Mouse (Mus musculus) midbrain, embryonic 12.5 days (tissue): ENCODE results near the gene Csad. TPM values are rescaled to one million over a fixed set of nuclear protein-coding genes. Genes with fewer than 3 reads are reported as not detected.

Experiments
- ATAC-seq: fragments of 200-750 bp; cut with Nextera tagmentation; 2 replicates; pipeline ENCODE4 v1.8.0; 2017; ENCODE audit warnings: low read depth, moderate TSS enrichment, moderate library complexity; ENCODE audit not compliant: low FRiP score
- H3K27ac ChIP-seq: fragments of 300-500 bp; sonication (generic); replicated peaks from 2 replicates; pipeline ENCODE4 v1.5.1; 2016; ENCODE audit warnings: mild to moderate bottlenecking
- H3K27me3 ChIP-seq: fragments of 300-500 bp; sonication (generic); 2 replicates; pipeline ENCODE4 v1.6.1; 2016; ENCODE audit warnings: mild to moderate bottlenecking
- H3K36me3 ChIP-seq: fragments of 300-500 bp; sonication (generic); 2 replicates; pipeline ENCODE4 v1.6.1; 2016
- H3K4me1 ChIP-seq: fragments of 300-500 bp; sonication (generic); 2 replicates; pipeline ENCODE4 v1.6.1; 2016
- H3K4me2 ChIP-seq: fragments of 300-500 bp; sonication (generic); replicated peaks from 2 replicates; pipeline ENCODE4 v1.6.1; 2016; ENCODE audit warnings: mild to moderate bottlenecking, moderate library complexity
- H3K4me3 ChIP-seq: fragments of 300-500 bp; sonication (generic); 2 replicates; pipeline ENCODE4 v1.5.1; 2016; ENCODE audit warnings: mild to moderate bottlenecking
- H3K9ac ChIP-seq: fragments of 300-500 bp; sonication (generic); replicated peaks from 2 replicates; pipeline ENCODE4 v1.6.1; 2016; ENCODE audit warnings: mild to moderate bottlenecking, moderate library complexity
- H3K9me3 ChIP-seq: fragments of 300-500 bp; sonication (generic); 2 replicates; pipeline ENCODE4 v1.6.1; 2016; ENCODE audit warnings: mild to moderate bottlenecking
- WGBS: fragments of 180-500 bp; shearing (Covaris S2); methylation state at CpG from one replicate; pipeline ENCODE4 v1.1.7; 2016; 5-methylcytosine and 5-hydroxymethylcytosine counted together
- polyA plus RNA-seq: library from polyadenylated mRNA; unstranded; fragments of >200 nt; fragmentation: Nextera tagmentation; extraction: Ambion mirVana; gene quantifications from 2 replicates; pipeline ENCODE4 v1.2.1, GENCODE M21; 2016

The Csad gene
- polyA plus RNA-seq, 1 experiment from 2014 or later, result 41.0 TPM

DNA sequence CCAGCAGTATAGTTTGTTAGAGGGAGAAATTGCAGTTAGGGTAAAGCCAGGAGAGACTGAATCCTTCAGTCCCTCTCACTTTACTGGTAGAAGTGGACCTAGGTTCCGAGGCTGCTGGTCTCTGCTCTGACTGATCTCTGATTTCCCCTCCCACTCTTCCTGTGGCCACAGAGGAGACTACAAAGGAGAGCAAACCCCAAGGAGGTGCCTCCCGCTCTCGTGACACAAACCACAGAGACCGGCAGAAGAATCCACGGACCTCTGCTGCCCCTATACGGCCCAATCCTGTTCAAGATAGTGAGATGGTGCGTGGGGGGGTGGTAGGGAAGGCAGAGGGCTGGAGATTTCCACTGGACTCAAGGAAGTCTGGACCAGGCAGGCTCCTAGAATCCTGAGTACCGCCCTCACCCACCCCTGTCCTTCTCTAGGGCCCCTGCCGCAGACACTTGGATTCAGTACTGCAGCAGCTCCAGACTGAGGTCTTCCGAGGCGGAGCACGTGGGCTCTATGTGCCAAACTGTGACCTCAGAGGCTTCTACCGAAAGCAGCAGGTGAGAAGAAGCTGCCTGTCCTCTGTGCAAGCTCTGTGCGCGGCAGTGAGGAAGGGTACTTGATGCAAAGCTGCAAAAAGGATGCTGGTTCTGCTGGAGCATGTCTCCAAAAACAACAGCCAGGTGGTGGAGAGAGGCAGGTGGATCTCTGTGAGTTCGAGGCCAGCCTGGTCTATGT is 56.7 kb downstream of the Csad start:
- ATAC-seq, result no peak
- peaks cover 34% of the 10 kb centered on the region for H3K27me3 ChIP-seq
- no peaks in the 10 kb centered on the region for H3K9me3 ChIP-seq
- H3K36me3 ChIP-seq, result no peaks in the 10 kb centered on the region
- H3K9ac ChIP-seq, result no peak overlapping the region
- H3K27ac ChIP-seq, result no peak overlapping the region
- WGBS, result 74% methylated on average over 16 of the region's 16 CpGs
- H3K4me2 ChIP-seq, result no peak overlapping the region
- peaks cover 11% of the 10 kb centered on the region for H3K4me1 ChIP-seq
- H3K4me3 ChIP-seq, result no peak overlapping the region

DNA sequence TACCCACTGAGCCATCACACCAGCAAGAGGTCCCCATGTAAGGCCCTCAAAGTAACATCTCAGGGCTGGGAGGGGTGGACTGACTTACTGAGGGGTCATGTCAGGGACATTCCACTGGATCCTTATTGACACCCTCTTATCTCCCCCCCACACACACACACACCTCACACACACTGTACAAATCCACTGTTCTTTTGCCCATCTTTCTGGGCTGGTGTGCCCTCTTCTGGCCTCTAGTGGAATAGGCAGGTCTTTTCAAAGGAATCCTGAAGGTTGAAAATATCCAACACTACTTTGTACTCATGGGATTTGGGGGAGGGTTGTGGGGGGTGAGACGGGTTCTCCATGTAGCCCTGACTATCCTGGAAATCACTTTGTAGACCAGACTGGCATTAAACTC is 57.6 kb downstream of the Csad start:
- Histone ChIP-seq H3K4me2 (no peak overlapping the region), H3K27me3 (peaks cover 43% of the 10 kb centered on the region), H3K27ac (no peak overlapping the region), H3K36me3 (no peaks in the 10 kb centered on the region), H3K9ac (no peak overlapping the region), H3K4me3 (no peak overlapping the region), H3K4me1 (peaks cover 11% of the 10 kb centered on the region), H3K9me3 (no peaks in the 10 kb centered on the region)
- 16% methylated on average over 1 of the region's 1 CpGs for WGBS
- ATAC-seq, result no peak

DNA sequence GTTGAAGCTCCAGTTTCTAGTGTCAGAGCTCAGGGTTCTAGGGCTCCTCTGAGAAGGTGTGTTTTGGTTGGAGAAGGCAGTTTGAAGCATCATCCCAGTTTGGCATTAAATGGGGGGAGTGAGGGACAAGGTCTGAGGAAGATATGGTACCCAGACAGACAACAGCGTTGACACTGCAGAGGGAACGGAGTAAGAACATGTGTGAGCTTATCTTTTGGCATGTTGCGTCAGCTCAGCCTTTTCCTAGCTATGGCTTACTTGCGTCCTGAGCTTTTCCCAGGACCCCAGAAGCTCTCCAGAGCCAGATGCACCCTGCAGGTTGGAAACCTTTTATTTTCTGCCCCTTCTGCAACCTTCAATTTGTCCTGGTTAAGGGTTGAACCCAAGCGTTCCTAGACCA is 58.4 kb downstream of the Csad start:
- no peak overlapping the region for H3K9ac ChIP-seq
- no peak overlapping the region for H3K4me3 ChIP-seq
- H3K4me2 ChIP-seq, result no peak overlapping the region
- WGBS, result 88% methylated on average over 5 of the region's 5 CpGs
- H3K4me1 ChIP-seq, result peaks cover 11% of the 10 kb centered on the region
- no peak for ATAC-seq
- H3K9me3 ChIP-seq, result no peaks in the 10 kb centered on the region
- no peaks in the 10 kb centered on the region for H3K36me3 ChIP-seq
- H3K27ac ChIP-seq, result no peak overlapping the region
- peaks cover 47% of the 10 kb centered on the region for H3K27me3 ChIP-seq

DNA sequence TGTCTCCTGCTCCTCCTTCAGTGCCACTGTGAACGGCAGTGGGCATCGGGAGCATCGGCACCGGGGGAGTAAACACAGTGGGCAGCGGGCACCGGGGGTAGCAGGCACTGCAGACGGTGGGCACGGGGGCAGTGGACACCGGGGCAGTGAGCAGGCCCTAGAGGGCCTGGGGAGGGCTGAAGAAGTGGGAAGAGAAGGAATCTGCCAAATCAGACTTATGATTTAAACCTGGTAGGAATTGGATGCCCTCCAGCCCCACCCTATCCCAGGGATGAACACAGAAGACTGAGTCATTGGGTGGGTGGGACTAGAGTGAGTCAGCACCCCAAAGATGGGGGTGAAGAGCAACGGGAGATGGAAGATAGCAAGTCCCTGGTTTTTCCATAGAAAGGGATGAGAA is 59.2 kb downstream of the Csad start:
- Histone ChIP-seq H3K9me3 (no peaks in the 10 kb centered on the region), H3K4me2 (no peak overlapping the region), H3K4me1 (peaks cover 11% of the 10 kb centered on the region), H3K27me3 (peaks cover 47% of the 10 kb centered on the region), H3K4me3 (no peak overlapping the region), H3K27ac (no peak overlapping the region), H3K36me3 (no peaks in the 10 kb centered on the region), H3K9ac (no peak overlapping the region)
- ATAC-seq, result no peak
- WGBS, result 88% methylated on average over 10 of the region's 10 CpGs

DNA sequence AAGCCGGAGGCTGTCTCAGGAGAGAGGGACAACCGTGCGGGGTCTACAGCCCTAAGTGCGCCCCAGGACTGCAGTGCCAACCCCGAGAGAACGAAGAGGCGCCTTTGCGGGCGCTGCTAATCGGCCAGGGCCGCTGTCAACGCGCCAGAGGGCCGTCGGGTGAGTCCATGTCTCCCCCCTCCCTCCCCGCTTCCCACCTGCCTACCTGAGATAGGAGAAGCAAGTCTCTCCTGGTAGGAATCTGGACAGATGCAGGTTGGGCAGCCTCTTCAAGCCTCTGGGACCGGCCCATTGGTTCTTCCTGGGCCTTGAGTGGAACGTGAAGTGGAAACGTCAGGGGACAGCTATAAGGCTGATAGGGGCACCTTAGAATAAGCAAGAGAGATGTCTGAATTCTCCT is 59.8 kb downstream of the Csad start:
- Histone ChIP-seq H3K9me3 (no peaks in the 10 kb centered on the region), H3K4me3 (peak overlapping the region; percentile 28), H3K27me3 (peaks cover 47% of the 10 kb centered on the region), H3K4me2 (peak overlapping the region; percentile 39), H3K27ac (no peak overlapping the region), H3K36me3 (no peaks in the 10 kb centered on the region), H3K9ac (peak overlapping the region; percentile 37), H3K4me1 (peaks cover 11% of the 10 kb centered on the region)
- no peak for ATAC-seq
- WGBS, result 14% methylated on average over 19 of the region's 19 CpGs

DNA sequence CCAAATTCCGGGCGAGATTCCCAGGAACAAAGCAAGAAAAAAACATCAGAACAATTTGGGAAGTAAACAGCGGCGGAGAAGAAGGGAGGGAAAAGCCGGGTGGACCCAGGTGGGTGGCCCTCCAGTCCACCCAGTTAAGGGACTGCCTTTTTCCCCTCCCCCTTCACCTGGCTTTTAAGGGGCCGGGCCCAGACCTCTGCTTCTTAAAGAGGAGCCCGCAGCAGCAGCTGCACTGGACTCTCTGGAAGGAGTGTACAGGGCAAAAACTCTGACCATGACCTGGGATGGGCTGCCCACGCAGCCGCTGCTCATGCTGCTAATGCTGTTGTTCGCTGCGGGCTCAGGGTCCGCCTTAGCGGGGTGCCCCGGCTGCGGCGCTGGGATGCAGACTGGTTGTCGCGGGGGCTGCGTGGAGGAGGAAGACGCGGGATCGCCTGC is 60.2 kb downstream of the Csad start, which contains the start of gene Igfbp6:
Gene Igfbp6 (plus strand): TSS at position 89 of the 438 bp plus-strand sequence.
- 3% methylated on average over 22 of the region's 22 CpGs for WGBS
- no peaks in the 10 kb centered on the region for H3K36me3 ChIP-seq
- ATAC-seq, result no peak
- peaks cover 47% of the 10 kb centered on the region for H3K27me3 ChIP-seq
- peak within 1 kb of the TSS; percentile 37 for H3K9ac ChIP-seq
- no peaks in the 10 kb centered on the region for H3K9me3 ChIP-seq
- H3K4me1 ChIP-seq, result peaks cover 9% of the 10 kb centered on the region
- H3K4me3 ChIP-seq, result peak within 1 kb of the TSS; percentile 28
- H3K4me2 ChIP-seq, result peak within 1 kb of the TSS; percentile 39
- H3K27ac ChIP-seq, result no peak within 1 kb of the TSS

DNA sequence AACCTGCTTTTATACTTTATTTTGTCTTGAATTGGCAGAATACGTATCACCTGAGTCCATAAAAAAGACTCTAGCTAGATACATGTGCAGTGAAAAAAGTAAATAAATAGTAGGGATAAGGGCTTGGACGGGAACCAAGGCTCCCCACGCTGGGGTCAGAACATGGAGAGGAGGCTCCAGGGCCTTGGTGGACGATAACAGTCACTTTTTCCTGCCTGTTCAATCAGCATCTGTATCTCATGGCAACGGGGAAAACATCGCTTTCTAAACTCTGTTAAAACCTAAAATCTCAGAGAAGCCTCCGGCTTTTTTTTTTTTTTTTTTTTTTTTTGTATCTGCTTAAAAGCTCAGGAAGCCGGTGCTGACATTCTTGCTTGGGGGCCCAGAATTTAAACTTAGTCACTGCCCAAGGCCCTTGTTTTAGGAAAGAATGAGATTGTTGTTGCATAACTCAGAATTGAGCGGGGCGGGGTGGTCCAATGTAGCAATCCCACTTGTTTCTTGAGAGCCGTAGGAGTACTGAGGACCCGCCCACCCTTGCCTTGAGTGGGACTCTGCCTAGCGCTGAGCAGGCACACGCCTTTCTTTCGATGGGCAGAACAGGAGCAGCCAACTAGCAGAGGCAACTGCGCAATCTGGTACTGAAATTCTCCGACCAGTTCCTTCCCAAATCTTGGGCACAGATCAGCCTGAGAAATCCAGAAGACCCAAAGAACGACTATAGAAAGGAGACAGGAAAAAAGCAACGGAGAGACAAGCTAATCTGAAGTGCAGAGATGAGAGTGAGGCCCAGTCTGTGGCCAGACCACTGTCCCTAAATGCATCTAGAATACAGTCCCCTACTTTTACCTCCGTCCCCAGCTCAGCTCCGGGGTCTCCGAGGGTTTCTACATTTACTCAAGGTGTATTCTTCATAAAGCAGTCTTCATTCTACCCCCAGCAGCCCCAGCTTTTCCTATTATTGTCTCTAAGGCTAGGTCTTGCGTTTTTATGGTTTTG is 61.3 kb downstream of the Csad start:
- Histone ChIP-seq H3K36me3 (no peaks in the 10 kb centered on the region), H3K4me2 (no peak overlapping the region), H3K4me3 (no peak overlapping the region), H3K4me1 (peaks cover 9% of the 10 kb centered on the region), H3K9ac (no peak overlapping the region), H3K27ac (no peak overlapping the region), H3K9me3 (no peaks in the 10 kb centered on the region), H3K27me3 (peaks cover 47% of the 10 kb centered on the region)
- 55% methylated on average over 23 of the region's 23 CpGs for WGBS
- ATAC-seq, result no peak

DNA sequence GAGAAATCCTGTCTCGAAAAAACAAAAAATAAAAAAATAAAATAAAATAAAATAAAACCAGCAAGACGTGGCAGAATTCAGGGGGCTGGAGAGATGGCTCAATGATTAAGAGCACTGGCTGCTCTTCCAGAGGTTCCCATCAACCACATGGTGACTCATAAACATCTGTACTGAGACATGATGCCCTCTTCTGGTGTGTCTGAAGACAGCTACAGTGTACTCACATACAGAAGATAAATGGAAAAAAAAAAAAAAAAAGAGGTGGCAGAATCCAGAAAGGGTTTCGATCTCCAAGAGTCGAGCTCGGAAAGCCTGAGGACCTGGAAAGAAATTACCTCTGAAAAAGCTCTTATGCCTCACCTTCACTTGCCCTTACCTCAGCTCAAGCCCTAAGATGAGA is 63.4 kb downstream of the Csad start:
- Histone ChIP-seq H3K27ac (no peak overlapping the region), H3K27me3 (peaks cover 46% of the 10 kb centered on the region), H3K9me3 (no peaks in the 10 kb centered on the region), H3K4me3 (no peak overlapping the region), H3K36me3 (no peaks in the 10 kb centered on the region), H3K4me2 (no peak overlapping the region), H3K4me1 (peaks cover 17% of the 10 kb centered on the region), H3K9ac (no peak overlapping the region)
- 85% methylated on average over 5 of the region's 5 CpGs for WGBS
- no peak for ATAC-seq

DNA sequence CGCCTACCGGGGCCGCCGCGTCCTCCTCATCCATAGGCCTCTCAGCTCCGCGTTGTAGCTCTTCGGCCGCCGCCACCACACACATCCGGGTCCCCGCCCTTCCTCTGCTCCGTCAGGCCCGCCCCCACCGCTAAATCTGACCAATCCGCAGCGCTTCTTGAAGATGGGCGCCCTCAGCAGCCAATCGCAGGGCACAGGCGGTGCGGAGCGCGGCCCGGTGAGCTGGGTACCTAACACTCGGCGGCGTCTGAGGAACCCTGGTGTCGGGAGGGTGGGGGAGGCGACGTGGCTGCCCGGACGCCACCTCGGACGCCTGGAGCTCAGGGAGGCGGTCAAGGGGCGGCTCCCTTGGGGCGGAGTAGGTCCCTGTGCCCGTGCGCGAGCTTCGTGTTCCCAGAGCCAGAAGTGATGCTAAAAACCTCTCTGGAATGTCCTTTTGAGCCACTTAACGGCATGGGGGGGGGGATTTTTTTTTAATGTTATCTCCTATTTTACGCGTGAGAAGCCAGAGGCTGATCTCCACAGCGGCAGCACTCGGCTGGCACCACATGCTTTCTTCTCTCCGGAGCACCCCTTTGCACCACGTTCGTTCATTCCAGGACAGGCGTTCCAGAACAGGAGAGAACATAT is 68.3 kb downstream of the Csad start, which contains the start of gene Spryd3:
Gene Spryd3 (minus strand): TSS at position 106 of the 630 bp plus-strand sequence.
- under 1% methylated on average over 50 of the region's 50 CpGs for WGBS
- H3K36me3 ChIP-seq, result peaks cover 21% of the 10 kb centered on the region
- peak within 1 kb of the TSS; percentile 72 for H3K4me2 ChIP-seq
- peak within 1 kb of the TSS; percentile 87 for H3K9ac ChIP-seq
- H3K4me3 ChIP-seq, result peak within 1 kb of the TSS; percentile 86
- H3K9me3 ChIP-seq, result no peaks in the 10 kb centered on the region
- peaks cover 17% of the 10 kb centered on the region for H3K4me1 ChIP-seq
- peak; percentile 100 for ATAC-seq
- peak within 1 kb of the TSS; percentile 84 for H3K27ac ChIP-seq
- H3K27me3 ChIP-seq, result no peaks in the 10 kb centered on the region

DNA sequence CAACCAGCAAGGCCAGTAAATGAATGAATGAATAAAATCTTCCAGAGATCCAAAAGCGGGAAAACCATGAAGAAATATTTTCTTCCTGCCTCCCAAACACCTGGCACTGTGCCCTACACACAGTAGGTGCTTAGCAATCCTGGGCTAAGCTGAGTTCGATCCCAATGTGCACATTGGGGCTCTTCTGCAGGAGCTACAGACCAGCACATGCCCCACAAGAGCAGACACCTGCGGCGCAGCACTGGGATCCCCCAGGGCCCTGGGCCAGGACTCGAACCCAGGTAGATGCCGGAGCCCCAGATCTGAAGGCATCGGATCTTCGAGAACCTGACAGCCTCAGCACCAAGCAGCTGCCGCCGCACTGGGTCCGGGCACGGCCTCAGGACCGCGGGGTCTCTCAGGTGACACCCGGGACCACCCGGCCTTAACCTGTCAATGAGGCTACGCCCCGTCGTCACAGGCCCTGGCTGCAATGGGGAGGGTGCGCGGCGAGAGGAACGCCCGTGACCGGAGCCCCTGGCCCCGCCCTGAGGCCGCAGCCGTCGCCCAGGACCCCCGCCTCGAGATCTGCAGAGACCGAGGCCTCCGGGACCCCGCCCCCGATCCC is 68.9 kb downstream of the Csad start:
- peak overlapping the region; percentile 87 for H3K9ac ChIP-seq
- peak overlapping the region; percentile 72 for H3K4me2 ChIP-seq
- H3K27ac ChIP-seq, result peak overlapping the region; percentile 84
- peak; percentile 84 for ATAC-seq
- no peaks in the 10 kb centered on the region for H3K9me3 ChIP-seq
- peaks cover 17% of the 10 kb centered on the region for H3K4me1 ChIP-seq
- H3K27me3 ChIP-seq, result no peaks in the 10 kb centered on the region
- WGBS, result 5% methylated on average over 26 of the region's 35 CpGs
- peak overlapping the region; percentile 86 for H3K4me3 ChIP-seq
- H3K36me3 ChIP-seq, result peaks cover 27% of the 10 kb centered on the region

DNA sequence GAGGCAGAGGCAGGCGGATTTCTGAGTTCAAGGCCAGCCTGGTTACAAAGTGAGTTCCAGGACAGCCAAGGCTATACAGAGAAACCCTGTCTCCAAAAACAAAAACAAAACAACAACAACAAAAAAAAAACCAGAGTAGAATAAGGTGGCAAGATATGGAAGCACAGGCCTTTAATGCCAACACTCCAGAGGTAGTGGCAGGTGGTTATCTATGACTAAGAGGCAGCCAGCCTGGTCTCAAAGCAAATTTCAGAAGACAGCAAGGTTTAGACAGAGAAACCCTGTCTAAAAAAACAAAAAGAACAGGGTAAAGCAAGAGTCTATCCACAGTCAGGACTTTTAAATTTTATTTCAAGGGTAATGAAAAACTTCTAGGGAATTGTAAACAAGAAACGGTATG is 69.8 kb downstream of the Csad start:
- Histone ChIP-seq H3K9me3 (no peaks in the 10 kb centered on the region), H3K27ac (no peak overlapping the region), H3K36me3 (peaks cover 36% of the 10 kb centered on the region), H3K9ac (no peak overlapping the region), H3K4me2 (peak overlapping the region; percentile 72), H3K4me1 (peaks cover 17% of the 10 kb centered on the region), H3K27me3 (no peaks in the 10 kb centered on the region), H3K4me3 (peak overlapping the region; percentile 86)
- WGBS, result 93% methylated on average over 2 of the region's 2 CpGs
- no peak for ATAC-seq
